Mouse (Mus musculus): ENCODE results near the gene Slc35e4. TPM values are rescaled to one million over a fixed set of nuclear protein-coding genes. Genes with fewer than 3 reads are reported as not detected.

The Slc35e4 gene
- polyA plus RNA-seq, 1 experiment from 2014 or later = 5.1 TPM

DNA sequence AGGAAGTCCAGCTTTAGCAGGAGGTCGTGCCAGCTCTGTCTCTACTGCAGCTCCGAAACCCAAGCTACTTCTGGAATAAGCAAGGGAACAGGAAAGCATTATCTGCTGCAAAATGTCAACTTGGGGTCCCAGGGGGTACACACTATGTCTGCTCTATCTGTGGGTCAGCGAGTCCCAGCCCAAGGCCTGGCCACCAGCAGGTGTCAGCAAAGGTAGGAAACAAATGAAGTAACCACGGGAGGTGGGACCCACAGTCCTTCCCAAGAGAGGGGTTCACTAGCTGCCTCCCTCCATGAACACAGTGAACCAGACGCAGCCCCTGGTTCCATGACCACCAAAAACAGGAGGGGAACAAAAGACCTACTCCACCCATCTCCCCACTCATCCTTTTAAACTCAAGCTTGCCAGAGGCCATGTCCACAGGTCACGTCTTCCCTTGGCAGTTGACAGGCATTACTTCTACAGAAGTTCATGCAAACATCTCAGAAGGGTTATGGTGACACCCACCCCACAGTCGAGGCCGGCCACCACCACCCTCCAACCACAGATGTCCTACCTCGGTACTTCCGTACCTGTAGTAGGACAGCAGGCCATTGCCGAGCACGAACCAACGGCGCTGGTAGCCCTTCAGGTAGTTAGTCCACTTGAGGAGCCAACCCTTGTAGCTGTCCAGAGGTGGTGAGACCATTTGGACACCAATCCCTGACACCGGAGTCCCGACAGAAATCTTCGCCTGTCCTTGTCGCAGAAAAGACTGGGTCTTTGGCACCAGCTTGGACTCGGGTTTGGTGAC, 51.6 kb downstream of the Slc35e4 start:
- Histone ChIP-seq H3K9ac (0 out of 2 replicates have a peak overlapping the region, but pooled peaks have one; percentile 52), H3K4me3 (peak overlapping the region; percentile 50), H3K4me1 (0 out of 2 replicates have a peak, but pooled peaks cover 5% of the 10 kb centered on the region), H3K27me3 (peaks cover 27% of the 10 kb centered on the region), H3K9me3 (no peaks in the 10 kb centered on the region), H3K27ac (no peak overlapping the region), H3K36me3 (no peaks in the 10 kb centered on the region), H3K4me2 (replicated peaks) (peak overlapping the region; percentile 84)
- WGBS = 74% methylated on average over 19 of the region's 19 CpGs
- no peak for ATAC-seq (ENCODE audit: insufficient number of reproducible peaks, insufficient read depth, low FRiP score, low TSS enrichment)

GRCm38 (mm10) chr11:3860361-3860760, 54.1 kb downstream of the Slc35e4 start:
- 67% methylated on average over 4 of the region's 4 CpGs for whole genome bisulfite sequencing
- no peak overlapping the region for H3K9ac ChIP-seq
- no peak overlapping the region for H3K27ac ChIP-seq
- no peak for ATAC-seq (ENCODE audit: insufficient number of reproducible peaks, insufficient read depth, low FRiP score, low TSS enrichment)
- peaks cover 27% of the 10 kb centered on the region for H3K27me3 ChIP-seq
- no peaks in the 10 kb centered on the region for H3K36me3 ChIP-seq
- no peaks in the 10 kb centered on the region for H3K9me3 ChIP-seq
- H3K4me2 ChIP-seq (replicated peaks) = no peak overlapping the region
- H3K4me1 ChIP-seq = 0 out of 2 replicates have a peak, but pooled peaks cover 5% of the 10 kb centered on the region
- H3K4me3 ChIP-seq = no peak overlapping the region

DNA sequence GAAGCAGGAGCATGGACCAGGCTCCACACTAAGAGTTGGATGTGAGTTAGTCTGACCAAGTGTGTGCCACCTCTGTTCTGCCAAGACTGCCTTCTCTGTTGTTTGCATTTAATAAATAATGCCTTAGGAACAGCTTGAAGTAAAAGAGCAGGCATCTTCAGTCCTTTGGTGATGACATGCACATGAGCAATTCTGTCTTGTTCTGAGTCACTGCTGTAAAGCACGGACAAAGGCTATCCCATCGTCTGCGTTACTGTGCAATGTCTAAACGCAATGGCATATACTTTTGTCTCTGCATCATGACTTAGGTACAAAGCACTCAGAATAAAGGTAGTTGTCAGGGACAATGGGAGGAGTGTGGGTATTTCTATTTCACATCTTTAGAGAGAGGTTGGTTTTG, 54.7 kb downstream of the Slc35e4 start:
- Histone ChIP-seq H3K9ac (no peak overlapping the region), H3K4me2 (replicated peaks) (no peak overlapping the region), H3K4me1 (0 out of 2 replicates have a peak, but pooled peaks cover 5% of the 10 kb centered on the region), H3K36me3 (no peaks in the 10 kb centered on the region), H3K27ac (no peak overlapping the region), H3K27me3 (peaks cover 27% of the 10 kb centered on the region), H3K9me3 (no peaks in the 10 kb centered on the region), H3K4me3 (no peak overlapping the region)
- 95% methylated on average over 4 of the region's 4 CpGs for WGBS
- ATAC-seq (ENCODE audit: insufficient number of reproducible peaks, insufficient read depth, low FRiP score, low TSS enrichment) = no peak

- WGBS = 76% methylated on average over 5 of the region's 5 CpGs
- no peak overlapping the region for H3K9ac ChIP-seq
These were observed 56.6 kb downstream of the Slc35e4 start for GRCm38 (mm10) chr11:3857902-3858301.

More at GRCm38 (mm10) chr11:3857902-3858301, 56.6 kb downstream of the Slc35e4 start:
- H3K4me1 ChIP-seq = no peaks in the 10 kb centered on the region
- no peaks in the 10 kb centered on the region for H3K36me3 ChIP-seq
- H3K4me3 ChIP-seq = no peak overlapping the region
- H3K9me3 ChIP-seq = no peaks in the 10 kb centered on the region
- no peak for ATAC-seq (ENCODE audit: insufficient number of reproducible peaks, insufficient read depth, low FRiP score, low TSS enrichment)
- H3K4me2 ChIP-seq (replicated peaks) = no peak overlapping the region
- no peak overlapping the region for H3K27ac ChIP-seq
- H3K27me3 ChIP-seq = peaks cover 10% of the 10 kb centered on the region

Other genes with a start within 250 kb of the Slc35e4 start
- gene Osbp2, start 50.8 kb downstream of the Slc35e4 start, polyA plus RNA-seq (2016; fragmentation: Nextera tagmentation; extraction: Ambion mirVana) = 2.1 TPM in 2 replicates
- gene 4921536K21Rik, start 19.6 kb downstream of the Slc35e4 start, polyA plus RNA-seq (2016; fragmentation: Nextera tagmentation; extraction: Ambion mirVana) = 0.14 and 0.33 TPM in 2 replicates
- 12.7 and 14.7 TPM in 2 replicates for gene Dusp18, start 19.4 kb downstream of the Slc35e4 start, polyA plus RNA-seq (2016; fragmentation: Nextera tagmentation; extraction: Ambion mirVana)
- 34.6 and 36.1 TPM in 2 replicates for gene Tcn2, start 17.5 kb upstream of the Slc35e4 start, polyA plus RNA-seq (2016; fragmentation: Nextera tagmentation; extraction: Ambion mirVana)
- gene Pes1, start 49.3 kb upstream of the Slc35e4 start, polyA plus RNA-seq (2016; fragmentation: Nextera tagmentation; extraction: Ambion mirVana) = 79.1 and 82.2 TPM in 2 replicates
- 0.18 and 0.25 TPM in 2 replicates for gene 4930556J24Rik, start 62.1 kb upstream of the Slc35e4 start, polyA plus RNA-seq (2016; fragmentation: Nextera tagmentation; extraction: Ambion mirVana)
- gene Gal3st1, start 69.0 kb upstream of the Slc35e4 start, polyA plus RNA-seq (2016; fragmentation: Nextera tagmentation; extraction: Ambion mirVana) = 2.2 and 2.4 TPM in 2 replicates
- gene Sec14l4, start 116.8 kb upstream of the Slc35e4 start, polyA plus RNA-seq (2016; fragmentation: Nextera tagmentation; extraction: Ambion mirVana) = 0.23 TPM in 1 of 2 replicates, not detected in the other
- not detected in 2 replicates for gene Sec14l3, start 150.2 kb upstream of the Slc35e4 start, polyA plus RNA-seq (2016; fragmentation: Nextera tagmentation; extraction: Ambion mirVana)
- 7.6 and 7.7 TPM in 2 replicates for gene Mtfp1, start 180.8 kb upstream of the Slc35e4 start, polyA plus RNA-seq (2016; fragmentation: Nextera tagmentation; extraction: Ambion mirVana)
- 2.0 and 2.4 TPM in 2 replicates for gene Sec14l2, start 208.8 kb upstream of the Slc35e4 start, polyA plus RNA-seq (2016; fragmentation: Nextera tagmentation; extraction: Ambion mirVana)
- gene Rnf215, start 220.5 kb upstream of the Slc35e4 start, polyA plus RNA-seq (2016; fragmentation: Nextera tagmentation; extraction: Ambion mirVana) = 43.0 and 44.7 TPM in 2 replicates
- 9.3 and 10.7 TPM in 2 replicates for gene Ccdc157, start 245.6 kb upstream of the Slc35e4 start, polyA plus RNA-seq (2016; fragmentation: Nextera tagmentation; extraction: Ambion mirVana)
- 70.0 and 73.9 TPM in 2 replicates for gene Sf3a1, start 245.7 kb upstream of the Slc35e4 start, polyA plus RNA-seq (2016; fragmentation: Nextera tagmentation; extraction: Ambion mirVana)